ENCODE assay signal across 8 mouse cellular contexts in genomic region chr9:121385091-121385748, GRCm38 (mm10).
DNase-seq lines count a peak whose midpoint lies in the region; ATAC-seq and TF ChIP-seq lines count a peak whose summit lies in the region.

No protein-coding gene starts in this region.

- no peaks in the 10 kb centered on the region for H3K36me3 ChIP-seq in kidney, postnatal 0 days (ENCODE audit: insufficient read depth, low read length)
- no peaks in the 10 kb centered on the region for H3K36me3 ChIP-seq in liver, embryonic 13.5 days
- H3K36me3 ChIP-seq in stomach, postnatal 0 days (ENCODE audit: control insufficient read depth, insufficient read depth, low read length), result 0 out of 2 replicates have a peak, but pooled peaks cover 4% of the 10 kb centered on the region

- peaks cover 11% of the 10 kb centered on the region; the same call in 1 of the 2 replicates for H3K4me1 ChIP-seq in kidney, postnatal 0 days (replicated peaks; ENCODE audit: insufficient read depth, low read length)
- H3K4me1 ChIP-seq in liver, embryonic 13.5 days (replicated peaks), result peaks cover 31% of the 10 kb centered on the region
- H3K4me1 ChIP-seq in stomach, postnatal 0 days (replicated peaks; ENCODE audit: control insufficient read depth, insufficient read depth), result no peaks in the 10 kb centered on the region

- TF ChIP-seq EP300 in stomach, postnatal 0 days (optimal IDR thresholded peaks at IDR 0.05), result no peak

- no peaks in the 10 kb centered on the region for H3K27me3 ChIP-seq in kidney, postnatal 0 days (ENCODE audit: insufficient read depth, low read length)
- H3K27me3 ChIP-seq in liver, embryonic 13.5 days, result no peaks in the 10 kb centered on the region
- H3K27me3 ChIP-seq in stomach, postnatal 0 days (ENCODE audit: control insufficient read depth, insufficient read depth, low read length), result no peaks in the 10 kb centered on the region

- no peak overlapping the region for H3K4me3 ChIP-seq in kidney, postnatal 0 days (replicated peaks; ENCODE audit: low read depth, low read length)
- H3K4me3 ChIP-seq in liver, embryonic 13.5 days (replicated peaks), result no peak overlapping the region
- H3K4me3 ChIP-seq in stomach, postnatal 0 days (ENCODE audit: low read depth, low read length), result no peak overlapping the region

- no peaks in the 10 kb centered on the region for H3K9me3 ChIP-seq in kidney, postnatal 0 days (replicated peaks; ENCODE audit: low read length)
- H3K9me3 ChIP-seq in liver, embryonic 13.5 days (replicated peaks), result no peaks in the 10 kb centered on the region
- no peaks in the 10 kb centered on the region for H3K9me3 ChIP-seq in stomach, postnatal 0 days (ENCODE audit: control insufficient read depth, low read length)

- no peak for ATAC-seq in kidney, postnatal 0 days (replicated peaks; ENCODE audit: low FRiP score, low read depth)
- peak; percentile 16; the same call in 1 of the 2 replicates for ATAC-seq in liver, embryonic 13.5 days (ENCODE audit: low read depth)
- peak; percentile 14; the same call in 1 of the 2 replicates for ATAC-seq in stomach, postnatal 0 days (ENCODE audit: low FRiP score, low TSS enrichment)

- 38% methylated on average over 16 of the region's 16 CpGs for WGBS in kidney, postnatal 0 days
- WGBS in liver, embryonic 13.5 days (ENCODE audit: insufficient replicate concordance), result 31% methylated on average over 16 of the region's 16 CpGs
- WGBS in stomach, postnatal 0 days, result 37% methylated on average over 16 of the region's 16 CpGs

- TF ChIP-seq CTCF in kidney, postnatal 0 days (IDR thresholded peaks at IDR 0.05; ENCODE audit: low read depth), result peak; percentile 96
- TF ChIP-seq CTCF in stomach, postnatal 0 days (IDR thresholded peaks at IDR 0.05; ENCODE audit: low read depth), result peak; percentile 94

- peak; percentile 71 for DNase-seq in B cell, adult 2 months
- DNase-seq in adipocyte (ENCODE audit: low spot score), result peak; percentile 85
- DNase-seq in embryo, embryonic 9.5 days (ENCODE audit: extremely low spot score), result peak; percentile 77
- peak; percentile 81 for DNase-seq in heart, adult 8-10 months (ENCODE audit: low spot score)
- peak; percentile 89 for DNase-seq in kidney, postnatal 0 days (ENCODE audit: low spot score)
- DNase-seq in liver, embryonic 13.5 days, result peak; percentile 57
- peak; percentile 22 to 56 for DNase-seq in natural killer cell, adult 2 months (ENCODE audit: low spot score in 2 of 2)
- peak; percentile 86 for DNase-seq in stomach, postnatal 0 days (ENCODE audit: low spot score)

- no peak overlapping the region for H3K27ac ChIP-seq in kidney, postnatal 0 days
- no peak overlapping the region for H3K27ac ChIP-seq in liver, embryonic 13.5 days
- no peak overlapping the region for H3K27ac ChIP-seq in stomach, postnatal 0 days (replicated peaks)

- H3K9ac ChIP-seq in kidney, postnatal 0 days (ENCODE audit: low read depth, low read length), result no peak overlapping the region
- no peak overlapping the region for H3K9ac ChIP-seq in liver, embryonic 13.5 days
- no peak overlapping the region for H3K9ac ChIP-seq in stomach, postnatal 0 days (ENCODE audit: low read length)

- no peak overlapping the region for H3K4me2 ChIP-seq in kidney, postnatal 0 days (ENCODE audit: low read length)
- H3K4me2 ChIP-seq in liver, embryonic 13.5 days, result peak overlapping the region; percentile 39
- 0 out of 2 replicates have a peak overlapping the region, but pooled peaks have one; percentile 11 for H3K4me2 ChIP-seq in stomach, postnatal 0 days (replicated peaks; ENCODE audit: low read depth)

Comparison
In these comparisons a context has a peak if more than half of its experiments do, and no peak if none do; other contexts are left out.
1. DNase-seq: peak in every context shown above with its lines; median percentile 89 in kidney, postnatal 0 days; 86 in stomach, postnatal 0 days; 85 in adipocyte; 81 in heart, adult 8-10 months; 77 in embryo, embryonic 9.5 days; 71 in B cell, adult 2 months; 57 in liver, embryonic 13.5 days; 39 in natural killer cell, adult 2 months.